Mouse (Mus musculus) myocyte (in vitro differentiated cells): Measurements from ENCODE around the gene Slc41a2.

Experiments used
- CEBPB ChIP-seq: IDR thresholded peaks from 2 replicates; pipeline ENCODE4 v1.6.1; 2011; ENCODE audit warnings: mild to moderate bottlenecking, moderate library complexity; ENCODE audit not compliant: poor library complexity, insufficient read depth, severe bottlenecking
- MYOD1 ChIP-seq, 3 experiments: IDR thresholded peaks; one replicate each; pipeline ENCODE4 v1.6.1; 2011; ENCODE audit warnings: control low read depth in 2 of 3, low read depth in 2 of 3, mild to moderate bottlenecking in 2 of 3, moderate library complexity in 1 of 3; ENCODE audit not compliant: insufficient read length in 2 of 3, control insufficient read depth in 1 of 3
- MYOG ChIP-seq, 3 experiments: IDR thresholded peaks; one replicate each; pipeline ENCODE4 v1.6.1; 2011; ENCODE audit warnings: control low read depth in 2 of 3, low read depth in 2 of 3, mild to moderate bottlenecking in 2 of 3; ENCODE audit not compliant: insufficient read length in 2 of 3, control insufficient read depth in 1 of 3, insufficient read depth in 1 of 3
- POLR2A ChIP-seq: IDR thresholded peaks from one replicate; pipeline ENCODE4 v1.6.1; 2011; ENCODE audit warnings: low read depth, mild to moderate bottlenecking, control low read depth, moderate library complexity; ENCODE audit not compliant: insufficient read length
- POLR2AphosphoS2 ChIP-seq: IDR thresholded peaks from one replicate; pipeline ENCODE4 v1.6.1; 2011; ENCODE audit warnings: low read depth, control low read depth; ENCODE audit not compliant: insufficient read length
- USF1 ChIP-seq: IDR thresholded peaks from one replicate; pipeline ENCODE4 v1.6.1; 2011; ENCODE audit warnings: low read depth, mild to moderate bottlenecking, control low read depth, moderate library complexity

DNA sequence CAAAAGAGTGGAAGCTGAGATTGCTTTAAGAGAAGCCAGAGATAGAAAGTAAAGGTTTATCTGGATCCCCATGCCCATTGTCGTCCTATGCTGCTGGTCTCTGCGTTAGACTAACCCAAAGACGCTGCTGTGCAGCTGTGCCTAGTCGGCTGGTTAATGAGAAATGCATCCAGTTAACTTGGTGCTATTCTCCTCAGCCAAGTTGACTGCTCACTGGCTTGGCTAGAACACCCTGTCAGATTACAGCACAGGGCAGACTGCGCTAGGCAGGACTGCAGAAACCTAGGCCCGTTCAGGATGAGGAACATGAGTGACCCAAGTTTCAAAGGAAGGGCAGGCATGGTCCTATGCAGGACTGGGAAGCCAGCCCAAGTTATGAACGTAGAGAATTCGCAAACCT, 25.8 kb upstream of the Slc41a2 start:
- TF ChIP-seq POLR2A (no peak), CEBPB (no peak), USF1 (no peak), POLR2AphosphoS2 (no peak), MYOD1 (IDR thresholded peaks at IDR 0.05; ENCODE audit: control insufficient read depth in 1 of 3, insufficient read length in 2 of 3, low read depth in 2 of 3) (no peak), MYOG (IDR thresholded peaks at IDR 0.05; ENCODE audit: control insufficient read depth in 1 of 3, insufficient read depth in 1 of 3, insufficient read length in 2 of 3, low read depth in 2 of 3) (no peak)
